Mouse (Mus musculus): ENCODE measurements at regions not wholly inside any gene's neighbourhood (a gene's known extent, or its start where the extent isn't known, plus 50 kb on each side); places are given as distances from the start of the nearest gene placed in this dataset.

DNA sequence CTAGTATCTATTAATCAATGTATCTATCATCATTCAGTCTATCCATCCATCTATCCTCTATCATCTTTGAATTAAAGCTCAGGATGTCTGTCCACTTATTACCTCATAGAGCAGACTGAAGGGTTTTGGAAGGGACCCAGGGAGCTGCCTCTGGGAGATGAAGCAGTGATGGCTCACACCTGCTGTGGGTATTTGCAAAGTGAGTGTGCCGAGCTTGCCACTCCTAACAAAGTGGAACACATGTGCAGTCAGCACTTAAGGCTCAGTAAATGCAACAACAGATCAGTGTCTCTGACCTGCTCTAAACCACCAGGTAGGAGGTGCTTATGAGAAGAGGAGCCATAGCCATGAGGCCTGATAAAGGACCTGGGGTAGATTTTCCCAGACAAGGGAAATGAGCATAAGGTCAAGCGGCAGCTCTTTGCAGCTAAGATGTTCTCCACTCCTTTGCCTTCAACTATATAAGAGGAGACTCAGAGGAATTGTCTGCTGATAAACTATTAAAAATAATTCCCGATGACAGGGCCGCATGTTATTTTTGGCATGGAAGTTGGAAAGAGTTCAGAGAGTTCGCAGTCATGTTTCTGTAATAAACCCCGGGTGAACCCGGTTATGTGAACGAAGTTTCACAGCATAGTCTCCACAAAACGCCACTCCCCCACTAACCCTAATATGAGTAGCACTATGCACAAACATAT is 122.9 kb upstream of the Ccnd2 start:
- no peak overlapping the region for H3K27ac ChIP-seq (ENCODE audit: insufficient read depth, low read depth, low read length, poor library complexity, severe bottlenecking)
- TF ChIP-seq ZC3H11A (IDR thresholded peaks at IDR 0.05; ENCODE audit: borderline replicate concordance, low read depth, low read length) (no peak), MAFK (IDR thresholded peaks at IDR 0.05; ENCODE audit: insufficient read depth, low read depth, low read length) (no peak), HCFC1 (IDR thresholded peaks at IDR 0.05; ENCODE audit: borderline replicate concordance, insufficient read depth, low read length) (no peak), CHD2 (IDR thresholded peaks at IDR 0.05; ENCODE audit: low read depth, low read length) (no peak), ZNF384 (IDR thresholded peaks at IDR 0.05; ENCODE audit: low read depth, low read length) (no peak)
- DNase-seq (ENCODE audit: low read depth, low spot score), result no peak
- peaks cover 0 to 2% of the 10 kb centered on the region in 2 experiments; a peak in 1 of 4 replicates for H3K4me1 ChIP-seq (ENCODE audit: control insufficient read depth in 2 of 2, insufficient read depth in 2 of 2, low read length in 2 of 2, poor library complexity in 1 of 2)
- H3K36me3 ChIP-seq (ENCODE audit: control insufficient read depth, insufficient read depth, low read length, poor library complexity, severe bottlenecking), result no peaks in the 10 kb centered on the region
- H3K4me3 ChIP-seq (ENCODE audit: insufficient read depth in 1 of 2, low read depth in 1 of 2, low read length in 2 of 2, poor library complexity in 1 of 2, severe bottlenecking in 1 of 2), result no peak overlapping the region
- H3K9me3 ChIP-seq (ENCODE audit: control insufficient read depth, insufficient read depth, low read depth, low read length), result no peaks in the 10 kb centered on the region
- in situ Hi-C loops (cut with MboI; ENCODE audit: low sequenced_read_pairs in 2 of 2, unreplicated experiment in 2 of 2), result no loop called here
- no peak overlapping the region for H3K9ac ChIP-seq (ENCODE audit: insufficient read depth, low read depth, low read length, poor library complexity, severe bottlenecking)

- TF ChIP-seq CHD2 (IDR thresholded peaks at IDR 0.05; ENCODE audit: low read depth, low read length) (no peak), HCFC1 (IDR thresholded peaks at IDR 0.05; ENCODE audit: borderline replicate concordance, insufficient read depth, low read length) (no peak), ZNF384 (IDR thresholded peaks at IDR 0.05; ENCODE audit: low read depth, low read length) (no peak), ZC3H11A (IDR thresholded peaks at IDR 0.05; ENCODE audit: borderline replicate concordance, low read depth, low read length) (no peak), MAFK (IDR thresholded peaks at IDR 0.05; ENCODE audit: insufficient read depth, low read depth, low read length) (no peak)
- Histone ChIP-seq H3K4me3 (ENCODE audit: insufficient read depth in 1 of 2, low read depth in 1 of 2, low read length in 2 of 2, poor library complexity in 1 of 2, severe bottlenecking in 1 of 2) (no peak overlapping the region), H3K27ac (ENCODE audit: insufficient read depth, low read depth, low read length, poor library complexity, severe bottlenecking) (no peak overlapping the region), H3K9ac (ENCODE audit: insufficient read depth, low read depth, low read length, poor library complexity, severe bottlenecking) (no peak overlapping the region), H3K36me3 (ENCODE audit: control insufficient read depth, insufficient read depth, low read length, poor library complexity, severe bottlenecking) (no peaks in the 10 kb centered on the region), H3K4me1 (ENCODE audit: control insufficient read depth in 2 of 2, insufficient read depth in 2 of 2, low read length in 2 of 2, poor library complexity in 1 of 2) (no peaks in the 10 kb centered on the region), H3K9me3 (ENCODE audit: control insufficient read depth, insufficient read depth, low read depth, low read length) (no peaks in the 10 kb centered on the region)
- in situ Hi-C loops (cut with MboI; ENCODE audit: low sequenced_read_pairs in 2 of 2, unreplicated experiment in 2 of 2), result no loop called here
- DNase-seq (ENCODE audit: low read depth, low spot score), result no peak
Observed at GRCm38 (mm10) chr6:127275430-127275784, 123.4 kb upstream of the Ccnd2 start.

DNA sequence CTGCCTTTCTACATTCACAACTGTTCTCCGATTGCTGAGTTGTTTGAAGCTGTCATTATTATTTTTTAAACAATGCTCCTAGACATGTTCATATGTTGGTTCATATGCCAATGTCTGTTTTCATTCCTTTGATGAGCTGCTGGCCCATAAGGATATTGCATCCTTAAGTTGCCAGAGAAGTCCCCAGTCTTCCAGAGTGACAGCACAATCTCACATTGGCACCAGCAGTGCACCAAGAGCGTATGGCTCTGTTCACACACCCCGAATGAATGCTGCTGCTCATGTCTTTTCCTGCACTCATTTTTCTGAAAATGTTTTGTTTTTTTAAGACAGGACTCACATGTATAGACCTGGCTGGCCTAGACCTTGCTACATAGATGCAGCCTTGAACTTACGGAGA is 124.4 kb upstream of the Ccnd2 start:
- Histone ChIP-seq H3K4me1 (ENCODE audit: control insufficient read depth in 2 of 2, insufficient read depth in 2 of 2, low read length in 2 of 2, poor library complexity in 1 of 2) (no peaks in the 10 kb centered on the region), H3K9ac (ENCODE audit: insufficient read depth, low read depth, low read length, poor library complexity, severe bottlenecking) (no peak overlapping the region), H3K9me3 (ENCODE audit: control insufficient read depth, insufficient read depth, low read depth, low read length) (no peaks in the 10 kb centered on the region), H3K36me3 (ENCODE audit: control insufficient read depth, insufficient read depth, low read length, poor library complexity, severe bottlenecking) (no peaks in the 10 kb centered on the region), H3K27ac (ENCODE audit: insufficient read depth, low read depth, low read length, poor library complexity, severe bottlenecking) (no peak overlapping the region), H3K4me3 (ENCODE audit: insufficient read depth in 1 of 2, low read depth in 1 of 2, low read length in 2 of 2, poor library complexity in 1 of 2, severe bottlenecking in 1 of 2) (no peak overlapping the region)
- DNase-seq (ENCODE audit: low read depth, low spot score), result no peak
- no peak for TF ChIP-seq ZC3H11A (IDR thresholded peaks at IDR 0.05; ENCODE audit: borderline replicate concordance, low read depth, low read length)
- TF ChIP-seq CHD2 (IDR thresholded peaks at IDR 0.05; ENCODE audit: low read depth, low read length), result no peak
- TF ChIP-seq ZNF384 (IDR thresholded peaks at IDR 0.05; ENCODE audit: low read depth, low read length), result no peak
- TF ChIP-seq MAFK (IDR thresholded peaks at IDR 0.05; ENCODE audit: insufficient read depth, low read depth, low read length), result no peak
- TF ChIP-seq HCFC1 (IDR thresholded peaks at IDR 0.05; ENCODE audit: borderline replicate concordance, insufficient read depth, low read length), result no peak
- in situ Hi-C loops (cut with MboI; ENCODE audit: low sequenced_read_pairs in 2 of 2, unreplicated experiment in 2 of 2), result no loop called here

GRCm38 (mm10) chr6:127278402-127278801 is 126.4 kb upstream of the Ccnd2 start:
- no peaks in the 10 kb centered on the region for H3K4me1 ChIP-seq (ENCODE audit: control insufficient read depth in 2 of 2, insufficient read depth in 2 of 2, low read length in 2 of 2, poor library complexity in 1 of 2)

More at GRCm38 (mm10) chr6:127278402-127278801, 126.4 kb upstream of the Ccnd2 start:
- Histone ChIP-seq H3K4me3 (ENCODE audit: insufficient read depth in 1 of 2, low read depth in 1 of 2, low read length in 2 of 2, poor library complexity in 1 of 2, severe bottlenecking in 1 of 2) (no peak overlapping the region), H3K27ac (ENCODE audit: insufficient read depth, low read depth, low read length, poor library complexity, severe bottlenecking) (no peak overlapping the region), H3K9ac (ENCODE audit: insufficient read depth, low read depth, low read length, poor library complexity, severe bottlenecking) (no peak overlapping the region), H3K36me3 (ENCODE audit: control insufficient read depth, insufficient read depth, low read length, poor library complexity, severe bottlenecking) (no peaks in the 10 kb centered on the region), H3K9me3 (ENCODE audit: control insufficient read depth, insufficient read depth, low read depth, low read length) (no peaks in the 10 kb centered on the region)
- TF ChIP-seq HCFC1 (IDR thresholded peaks at IDR 0.05; ENCODE audit: borderline replicate concordance, insufficient read depth, low read length), result no peak
- TF ChIP-seq ZNF384 (IDR thresholded peaks at IDR 0.05; ENCODE audit: low read depth, low read length), result no peak
- no peak for TF ChIP-seq CHD2 (IDR thresholded peaks at IDR 0.05; ENCODE audit: low read depth, low read length)
- TF ChIP-seq MAFK (IDR thresholded peaks at IDR 0.05; ENCODE audit: insufficient read depth, low read depth, low read length), result no peak
- TF ChIP-seq ZC3H11A (IDR thresholded peaks at IDR 0.05; ENCODE audit: borderline replicate concordance, low read depth, low read length), result no peak
- in situ Hi-C loops (cut with MboI; ENCODE audit: low sequenced_read_pairs in 2 of 2, unreplicated experiment in 2 of 2), result no loop called here
- no peak for DNase-seq (ENCODE audit: low read depth, low spot score)

All from ES-E14 (cell line).